Mouse (Mus musculus) cortical plate, adult 2 months (tissue): ENCODE data around the gene Slc2a13. TPM values are rescaled to one million over a fixed set of nuclear protein-coding genes. Genes with fewer than 3 reads are reported as not detected.
A peak's percentile ranks its signal among the peaks of the same experiment; 100 is the strongest.

ENCODE experiments used
- H3K27ac ChIP-seq: fragments of 200-500 bp; 2 replicates; pipeline ENCODE4 v1.5.1; 2012; ENCODE audit warnings: low read length, control low read depth, inconsistent platforms; ENCODE audit not compliant: insufficient read depth
- H3K4me1 ChIP-seq: fragments of 200-500 bp; 2 replicates; pipeline ENCODE4 v1.6.1; 2011; ENCODE audit warnings: low read length; ENCODE audit not compliant: control insufficient read depth, insufficient read depth
- H3K4me3 ChIP-seq: fragments of 200-500 bp; 2 replicates; pipeline ENCODE4 v1.5.1; 2011; ENCODE audit warnings: mild to moderate bottlenecking, low read length, control low read depth; ENCODE audit not compliant: insufficient read depth
- CTCF ChIP-seq: fragments of 200-500 bp; IDR thresholded peaks from 2 replicates; pipeline ENCODE4 v1.5.1; 2011; ENCODE audit warnings: mild to moderate bottlenecking, control low read depth, low read length; ENCODE audit not compliant: insufficient read depth; ENCODE audit errors: extremely low read depth
- POLR2A ChIP-seq: fragments of 200-500 bp; IDR thresholded peaks from 2 replicates; pipeline ENCODE4 v1.6.1; 2011; ENCODE audit warnings: mild to moderate bottlenecking, low read length, control low read depth; ENCODE audit not compliant: insufficient read depth; ENCODE audit errors: extremely low read depth
- polyA plus RNA-seq: library from polyadenylated mRNA; depleted of rRNA; stranded (reverse); fragments of >200 nt; gene quantifications from 2 replicates; pipeline ENCODE4 v1.2.3, GENCODE M21; 2012; rRNA removed

The Slc2a13 gene
- polyA plus RNA-seq, result 38.6 and 42.7 TPM in 2 replicates

- TF ChIP-seq CTCF (no peak), POLR2A (peak; percentile 76; the same call in 1 of the 2 replicates)
- peak within 1 kb of the TSS; percentile 80 for H3K27ac ChIP-seq
- peak within 1 kb of the TSS; percentile 88 for H3K4me3 ChIP-seq
- 0 out of 2 replicates have a peak, but pooled peaks cover 1% of the 10 kb centered on the region for H3K4me1 ChIP-seq
Measured at GRCm38 (mm10) chr15:91573111-91573538, at the start of gene Slc2a13. Gene Slc2a13, minus strand, starts transcription at chr15:91573261.

GRCm38 (mm10) chr15:91616016-91616415, 43.0 kb upstream of the Slc2a13 start:
- no peak overlapping the region for H3K4me3 ChIP-seq
- TF ChIP-seq POLR2A (no peak), CTCF (no peak)
- H3K4me1 ChIP-seq, result peaks cover 7% of the 10 kb centered on the region
- peak overlapping the region; percentile 54; the same call in 1 of the 2 replicates for H3K27ac ChIP-seq

GRCm38 (mm10) chr15:91615532-91615931, 42.5 kb upstream of the Slc2a13 start:
- Histone ChIP-seq H3K27ac (no peak overlapping the region), H3K4me1 (peaks cover 7% of the 10 kb centered on the region), H3K4me3 (no peak overlapping the region)
- TF ChIP-seq CTCF, result no peak
- no peak for TF ChIP-seq POLR2A

GRCm38 (mm10) chr15:91613981-91614665, 41.1 kb upstream of the Slc2a13 start:
- H3K4me3 ChIP-seq, result no peak overlapping the region
- no peak for TF ChIP-seq CTCF
- peak; percentile 73 for TF ChIP-seq POLR2A
- peak overlapping the region; percentile 98 for H3K27ac ChIP-seq
- H3K4me1 ChIP-seq, result peaks cover 7% of the 10 kb centered on the region

- Histone ChIP-seq H3K27ac (no peak overlapping the region), H3K4me1 (peaks cover 5% of the 10 kb centered on the region), H3K4me3 (no peak overlapping the region)
- TF ChIP-seq POLR2A (no peak), CTCF (peak; percentile 55)
Measured at GRCm38 (mm10) chr15:91609713-91610112, 36.7 kb upstream of the Slc2a13 start.

GRCm38 (mm10) chr15:91608811-91609210, 35.8 kb upstream of the Slc2a13 start:
- Histone ChIP-seq H3K4me3 (no peak overlapping the region), H3K4me1 (peaks cover 3% of the 10 kb centered on the region), H3K27ac (no peak overlapping the region)
- TF ChIP-seq CTCF, result no peak
- TF ChIP-seq POLR2A, result no peak

- no peak overlapping the region for H3K4me3 ChIP-seq
- TF ChIP-seq POLR2A (no peak), CTCF (no peak)
- H3K4me1 ChIP-seq, result no peaks in the 10 kb centered on the region
- H3K27ac ChIP-seq, result no peak overlapping the region
Measured at GRCm38 (mm10) chr15:91601197-91601596, 28.1 kb upstream of the Slc2a13 start.

GRCm38 (mm10) chr15:91597290-91597689, 24.2 kb upstream of the Slc2a13 start:
- TF ChIP-seq POLR2A, result no peak
- TF ChIP-seq CTCF, result no peak
- Histone ChIP-seq H3K4me3 (no peak overlapping the region), H3K4me1 (no peaks in the 10 kb centered on the region), H3K27ac (no peak overlapping the region)

GRCm38 (mm10) chr15:91574492-91574891, 1.4 kb upstream of the Slc2a13 start:
- Histone ChIP-seq H3K4me1 (0 out of 2 replicates have a peak, but pooled peaks cover 1% of the 10 kb centered on the region), H3K4me3 (no peak overlapping the region), H3K27ac (no peak overlapping the region)
- TF ChIP-seq CTCF, result peak; percentile 81
- TF ChIP-seq POLR2A, result no peak
